Mouse (Mus musculus) CH12.LX (cell line): Measurements from ENCODE around the gene Arhgef19. TPM values are rescaled to one million over a fixed set of nuclear protein-coding genes. Genes with fewer than 3 reads are reported as not detected.
A peak's percentile ranks its signal among the peaks of the same experiment; 100 is the strongest.

ENCODE experiments used
- DNase-seq: peaks from one replicate; pipeline ENCODE4 v3.0.0-alpha.2; 2013; ENCODE audit errors: extremely low read depth
- H3K27ac ChIP-seq: 2 replicates; pipeline ENCODE4 v1.5.1; 2012; ENCODE audit warnings: low read depth, mild to moderate bottlenecking, control low read depth, moderate library complexity; ENCODE audit not compliant: insufficient read depth
- H3K27me3 ChIP-seq: replicated peaks from 2 replicates; pipeline ENCODE3; 2012; ENCODE audit warnings: inconsistent platforms
- H3K36me3 ChIP-seq, 2 experiments: replicated peaks in 1 of 2; 2 replicates each; pipeline versions ENCODE3 to v1.6.1; 2012; ENCODE audit warnings: inconsistent platforms in 1 of 2, low read length in 1 of 2, mild to moderate bottlenecking in 1 of 2, mixed read lengths in 1 of 2, moderate library complexity in 1 of 2; ENCODE audit not compliant: control insufficient read depth in 1 of 2, insufficient read depth in 1 of 2
- H3K4me1 ChIP-seq, 2 experiments: 2 replicates each; pipeline ENCODE4 v1.6.1; 2012; ENCODE audit warnings: inconsistent platforms in 1 of 2, moderate library complexity in 1 of 2; ENCODE audit not compliant: insufficient read depth in 2 of 2, control insufficient read depth in 1 of 2
- H3K4me2 ChIP-seq: 2 replicates; pipeline ENCODE4 v1.6.1; 2012; ENCODE audit warnings: low read depth, mild to moderate bottlenecking, control low read depth; ENCODE audit not compliant: poor library complexity, insufficient read depth, severe bottlenecking
- H3K4me3 ChIP-seq, 3 experiments: fragments of 150-350 bp in 1 of 3; sonication (generic) in 1 of 3; replicated peaks in 1 of 3; 2 replicates each; pipeline versions ENCODE3 to v1.5.1; 2011 to 2012; ENCODE audit warnings: low read depth in 2 of 3, low read length in 2 of 3, mild to moderate bottlenecking in 2 of 3, moderate library complexity in 2 of 3, control low read depth in 1 of 3, improper control_type of control experiment in 1 of 3, inconsistent platforms in 1 of 3, mixed read lengths in 1 of 3; ENCODE audit not compliant: poor library complexity in 1 of 3
- H3K79me2 ChIP-seq: replicated peaks from 2 replicates; pipeline ENCODE4 v1.6.1; 2012; ENCODE audit warnings: mild to moderate bottlenecking, moderate library complexity; ENCODE audit not compliant: control insufficient read depth, poor library complexity, insufficient read depth, severe bottlenecking; ENCODE audit errors: extremely low read depth
- H3K9ac ChIP-seq: 2 replicates; pipeline ENCODE4 v1.6.1; 2012; ENCODE audit warnings: low read depth, mild to moderate bottlenecking, control low read depth, moderate library complexity; ENCODE audit not compliant: insufficient read depth
- H3K9me3 ChIP-seq: replicated peaks from 2 replicates; pipeline ENCODE3; 2012; ENCODE audit warnings: low read length, inconsistent platforms, mixed read lengths
- BHLHE40 ChIP-seq: IDR thresholded peaks from 2 replicates; pipeline ENCODE4 v1.6.1; 2011; ENCODE audit warnings: mild to moderate bottlenecking, low read depth, low read length, improper control_type of control experiment
- CHD1 ChIP-seq: IDR thresholded peaks from 2 replicates; pipeline ENCODE4 v1.6.1; 2012; ENCODE audit warnings: low read depth, low read length, improper control_type of control experiment, inconsistent platforms
- CHD2 ChIP-seq: IDR thresholded peaks from 2 replicates; pipeline ENCODE4 v1.6.1; 2011; ENCODE audit warnings: low read length, improper control_type of control experiment
- CTCF ChIP-seq, 2 experiments: IDR thresholded peaks in 1 of 2; conservative IDR thresholded peaks in 1 of 2; 2 replicates each; pipeline ENCODE4 v1.5.1; 2011 to 2012; ENCODE audit warnings: low read depth in 2 of 2, low read length in 2 of 2, improper control_type of control experiment in 1 of 2, inconsistent platforms in 1 of 2, mild to moderate bottlenecking in 1 of 2, moderate library complexity in 1 of 2
- E2F4 ChIP-seq: IDR thresholded peaks from 2 replicates; pipeline ENCODE4 v1.6.1; 2011; ENCODE audit warnings: low read depth, low read length, improper control_type of control experiment; ENCODE audit not compliant: insufficient replicate concordance
- ELF1 ChIP-seq: IDR thresholded peaks from 2 replicates; pipeline ENCODE4 v1.6.1; 2014; ENCODE audit warnings: low read depth, mild to moderate bottlenecking, inconsistent platforms, low read length, improper control_type of control experiment
- ETS1 ChIP-seq: conservative IDR thresholded peaks from 2 replicates; pipeline ENCODE4 v1.6.1; 2012; ENCODE audit warnings: low read depth, mild to moderate bottlenecking, inconsistent platforms, low read length, improper control_type of control experiment, moderate library complexity
- GABPA ChIP-seq: IDR thresholded peaks from 2 replicates; pipeline ENCODE4 v1.6.1; 2012; ENCODE audit warnings: low read depth, low read length, improper control_type of control experiment, inconsistent platforms; ENCODE audit not compliant: insufficient replicate concordance
- HCFC1 ChIP-seq: IDR thresholded peaks from 2 replicates; pipeline ENCODE4 v1.6.1; 2012; ENCODE audit warnings: low read depth, mild to moderate bottlenecking, inconsistent platforms, low read length, improper control_type of control experiment
- JUND ChIP-seq: conservative IDR thresholded peaks from 2 replicates; pipeline ENCODE4 v1.6.1; 2011; ENCODE audit warnings: low read depth, low read length, improper control_type of control experiment
- MAX ChIP-seq: IDR thresholded peaks from 2 replicates; pipeline ENCODE4 v1.6.1; 2011; ENCODE audit warnings: low read length, improper control_type of control experiment
- MAZ ChIP-seq: IDR thresholded peaks from 2 replicates; pipeline ENCODE4 v1.6.1; 2012; ENCODE audit warnings: low read depth, mild to moderate bottlenecking, inconsistent platforms, low read length, improper control_type of control experiment, moderate library complexity
- MYC ChIP-seq: IDR thresholded peaks from 2 replicates; pipeline ENCODE4 v1.6.1; 2011; ENCODE audit warnings: low read depth, mild to moderate bottlenecking, improper control_type of control experiment, low read length
- NELFE ChIP-seq: IDR thresholded peaks from 2 replicates; pipeline ENCODE4 v1.6.1; 2011; ENCODE audit warnings: low read depth, low read length, improper control_type of control experiment
- PAX5 ChIP-seq: IDR thresholded peaks from 2 replicates; pipeline ENCODE4 v1.6.1; 2012; ENCODE audit warnings: low read length, inconsistent platforms, mixed read lengths
- POLR2A ChIP-seq: IDR thresholded peaks from 2 replicates; pipeline ENCODE4 v1.6.1; 2011; ENCODE audit warnings: low read depth, mild to moderate bottlenecking, improper control_type of control experiment, low read length
- POLR2AphosphoS2 ChIP-seq: IDR thresholded peaks from 2 replicates; pipeline ENCODE4 v1.6.1; 2011; ENCODE audit warnings: low read depth, low read length, improper control_type of control experiment
- RAD21 ChIP-seq: IDR thresholded peaks from 2 replicates; pipeline ENCODE4 v1.6.1; 2011; ENCODE audit warnings: low read depth, mild to moderate bottlenecking, low read length, improper control_type of control experiment, moderate library complexity
- RCOR1 ChIP-seq: conservative IDR thresholded peaks from 2 replicates; pipeline ENCODE4 v1.6.1; 2012; ENCODE audit warnings: low read depth, mild to moderate bottlenecking, inconsistent platforms, low read length, improper control_type of control experiment
- SIN3A ChIP-seq: IDR thresholded peaks from 2 replicates; pipeline ENCODE4 v1.6.1; 2012; ENCODE audit warnings: low read length, improper control_type of control experiment, inconsistent platforms
- TBP ChIP-seq: conservative IDR thresholded peaks from 2 replicates; pipeline ENCODE4 v1.6.1; 2011; ENCODE audit warnings: low read depth, low read length, improper control_type of control experiment
- TCF12 ChIP-seq: IDR thresholded peaks from 2 replicates; pipeline ENCODE4 v1.6.1; 2014; ENCODE audit warnings: low read depth, mild to moderate bottlenecking, inconsistent platforms, low read length, improper control_type of control experiment
- UBTF ChIP-seq: IDR thresholded peaks from 2 replicates; pipeline ENCODE4 v1.6.1; 2012; ENCODE audit warnings: low read depth, mild to moderate bottlenecking, inconsistent platforms, low read length, improper control_type of control experiment, moderate library complexity
- USF1 ChIP-seq: IDR thresholded peaks from 2 replicates; pipeline ENCODE4 v1.6.1; 2014; ENCODE audit warnings: low read depth, mild to moderate bottlenecking, inconsistent platforms, low read length, improper control_type of control experiment
- USF2 ChIP-seq: conservative IDR thresholded peaks from 2 replicates; pipeline ENCODE4 v1.6.1; 2011; ENCODE audit warnings: low read depth, low read length, improper control_type of control experiment
- ZC3H11A ChIP-seq: IDR thresholded peaks from 2 replicates; pipeline ENCODE4 v1.6.1; 2012; ENCODE audit warnings: low read depth, mild to moderate bottlenecking, inconsistent platforms, low read length, improper control_type of control experiment
- ZKSCAN1 ChIP-seq: IDR thresholded peaks from 2 replicates; pipeline ENCODE4 v1.6.1; 2012; ENCODE audit warnings: low read depth, inconsistent platforms, low read length, improper control_type of control experiment, borderline replicate concordance
- ZMIZ1 ChIP-seq: IDR thresholded peaks from 2 replicates; pipeline ENCODE4 v1.6.1; 2012; ENCODE audit warnings: low read depth, mild to moderate bottlenecking, inconsistent platforms, low read length, improper control_type of control experiment
- ZNF384 ChIP-seq: IDR thresholded peaks from 2 replicates; pipeline ENCODE4 v1.6.1; 2012; ENCODE audit warnings: low read depth, low read length, improper control_type of control experiment, inconsistent platforms
- dilution Hi-C: fragments of 300-500 bp; cut with MboI; formaldehyde crosslinking; loops from 2 replicates; pipeline ENCODE4 v1.14.3; 2020; ENCODE audit warnings: low sequenced_read_pairs; ENCODE audit not compliant: extremely low pct_unique_long_range_greater_than_20kb, extremely low pct_ligation_motif_present
- in situ Hi-C: fragments of 300-500 bp; cut with MboI; formaldehyde crosslinking; loops from 3 replicates; pipeline ENCODE4 v1.14.3; 2019; ENCODE audit warnings: low sequenced_read_pairs, low pct_ligation_motif_present, low pct_unique_long_range_greater_than_20kb, mixed read lengths
- polyA plus RNA-seq: library from polyadenylated mRNA; unstranded; fragments of >175 nt; gene quantifications from 2 replicates; pipeline ENCODE4 v1.2.1, GENCODE M21; 2012; ENCODE audit warnings: low read depth; ENCODE audit not compliant: insufficient read length
- total RNA-seq, 2 experiments: library from RNA; depleted of rRNA; stranded (reverse); fragments of 300-350 nt in 1 of 2; fragments of >200 nt in 1 of 2; gene quantifications; 2 replicates each; pipeline ENCODE4 v1.2.3; 2012 to 2014

Gene Arhgef19
- total and polyA plus RNA-seq, 3 experiments = 0.19 to 0.21 TPM; not detected in 1

- peaks cover 88% of the 10 kb centered on the region for H3K27me3 ChIP-seq
- TF ChIP-seq BHLHE40 (peak; percentile 84), TCF12 (no peak), CHD1 (no peak)
- H3K4me1 ChIP-seq = peaks cover 16 to 50% of the 10 kb centered on the region in 2 experiments
- peak; percentile 44 for DNase-seq
- dilution Hi-C loops (no loop called here), in situ Hi-C loops (no loop called here)
- H3K79me2 ChIP-seq = no peaks in the 10 kb centered on the region
- H3K4me3 ChIP-seq = no peak overlapping the region
- no peaks in the 10 kb centered on the region for H3K9me3 ChIP-seq
- H3K9ac ChIP-seq = no peak overlapping the region
- no peak overlapping the region for H3K4me2 ChIP-seq
- H3K36me3 ChIP-seq = no peaks in the 10 kb centered on the region
- H3K27ac ChIP-seq = no peak overlapping the region
These were observed 44.6 kb downstream of the Arhgef19 start for GRCm38 (mm10) chr4:141283879-141284411.

- in situ Hi-C loops = no loop called here
- dilution Hi-C loops = no loop called here
These were observed 45.2 kb downstream of the Arhgef19 start for GRCm38 (mm10) chr4:141284486-141284885.

GRCm38 (mm10) chr4:141285128-141285527, 45.8 kb downstream of the Arhgef19 start:
- dilution Hi-C loops = no loop called here
- in situ Hi-C loops = no loop called here
- TF ChIP-seq ZNF384 (no peak), MAZ (no peak), USF1 (no peak), CHD2 (no peak), MAX (no peak), ZC3H11A (no peak), POLR2A (no peak), CTCF (conservative IDR thresholded peaks at IDR 0.05 in 1 of 2, IDR thresholded peaks at IDR 0.05 in 1 of 2; ENCODE audit: low read depth in 2 of 2, low read length in 2 of 2) (no peak), ZMIZ1 (no peak), USF2 (no peak), NELFE (no peak), POLR2AphosphoS2 (no peak), TBP (no peak), BHLHE40 (no peak), ZKSCAN1 (no peak), RAD21 (no peak), MYC (no peak), TCF12 (no peak), ELF1 (no peak)

More at GRCm38 (mm10) chr4:141284486-141284885, 45.2 kb downstream of the Arhgef19 start:
- no peak overlapping the region for H3K27ac ChIP-seq
- no peak for TF ChIP-seq CHD2
- no peak for TF ChIP-seq E2F4
- no peak for TF ChIP-seq MAX
- TF ChIP-seq ELF1 = no peak
- TF ChIP-seq UBTF = no peak
- no peak for TF ChIP-seq NELFE
- TF ChIP-seq RCOR1 = no peak
- no peak for TF ChIP-seq GABPA
- no peak for TF ChIP-seq SIN3A
- no peak for TF ChIP-seq TCF12
- TF ChIP-seq CHD1 = no peak
- no peak for TF ChIP-seq POLR2A
- TF ChIP-seq ZC3H11A = no peak
- no peak for TF ChIP-seq BHLHE40
- TF ChIP-seq HCFC1 = no peak
- no peak for TF ChIP-seq JUND
- no peak for TF ChIP-seq PAX5
- TF ChIP-seq ETS1 = no peak
- no peak for TF ChIP-seq RAD21
- TF ChIP-seq MYC = no peak
- H3K9me3 ChIP-seq = peaks cover 5% of the 10 kb centered on the region
- H3K79me2 ChIP-seq = no peaks in the 10 kb centered on the region
- DNase-seq = no peak
- no peaks in the 10 kb centered on the region for H3K36me3 ChIP-seq
- H3K27me3 ChIP-seq = peaks cover 88% of the 10 kb centered on the region
- H3K4me1 ChIP-seq = peaks cover 16 to 51% of the 10 kb centered on the region in 2 experiments
- no peak overlapping the region for H3K4me2 ChIP-seq
- H3K9ac ChIP-seq = no peak overlapping the region
- H3K4me3 ChIP-seq = no peak overlapping the region

More at GRCm38 (mm10) chr4:141285128-141285527, 45.8 kb downstream of the Arhgef19 start:
- no peaks in the 10 kb centered on the region for H3K79me2 ChIP-seq
- no peak overlapping the region for H3K9ac ChIP-seq
- H3K27ac ChIP-seq = no peak overlapping the region
- H3K4me3 ChIP-seq = no peak overlapping the region
- H3K4me1 ChIP-seq = peaks cover 16 to 51% of the 10 kb centered on the region in 2 experiments
- H3K27me3 ChIP-seq = peaks cover 92% of the 10 kb centered on the region
- no peaks in the 10 kb centered on the region for H3K36me3 ChIP-seq
- peaks cover 8% of the 10 kb centered on the region for H3K9me3 ChIP-seq
- no peak overlapping the region for H3K4me2 ChIP-seq
- DNase-seq = no peak
